Mouse (Mus musculus) embryo, embryonic 11 days (tissue): Measurements from ENCODE around the gene Mterf1b.
"Not testable (repeated sequence)": the region's sequence is repeated elsewhere in the genome, so short reads cannot be mapped to it uniquely, and the experiment has no call there.

Source experiments
- DNase-seq: peaks from one replicate; pipeline ENCODE4 v3.0.0-alpha.2; 2015

The Mterf1b gene

GRCm38 (mm10) chr5:4191671-4192480, at the start of gene Mterf1b:
Gene Mterf1b (plus strand): TSS chr5:4192367.
- DNase-seq, result not testable (repeated sequence)

- DNase-seq, result not testable (repeated sequence)
Measured at GRCm38 (mm10) chr5:4159418-4160071, 32.6 kb upstream of the Mterf1b start.

GRCm38 (mm10) chr5:4161554-4161953, 30.6 kb upstream of the Mterf1b start:
- DNase-seq, result no peak

- no peak for DNase-seq
Measured at GRCm38 (mm10) chr5:4162461-4162860, 29.7 kb upstream of the Mterf1b start.

- DNase-seq, result not testable (repeated sequence)
Measured at GRCm38 (mm10) chr5:4167813-4168529, 24.2 kb upstream of the Mterf1b start.

- not testable (repeated sequence) for DNase-seq
Measured at GRCm38 (mm10) chr5:4168530-4168926, 23.6 kb upstream of the Mterf1b start.

GRCm38 (mm10) chr5:4176421-4176820, 15.7 kb upstream of the Mterf1b start:
- DNase-seq, result not testable (repeated sequence)

- DNase-seq, result no peak
Measured at GRCm38 (mm10) chr5:4179364-4179763, 12.8 kb upstream of the Mterf1b start.

- DNase-seq, result no peak
Measured at GRCm38 (mm10) chr5:4186815-4187214, 5.4 kb upstream of the Mterf1b start.

- DNase-seq, result not testable (repeated sequence)
Measured at GRCm38 (mm10) chr5:4192481-4193246, 497 bp downstream of the Mterf1b start.

GRCm38 (mm10) chr5:4193247-4193628, 1.1 kb downstream of the Mterf1b start:
- no peak for DNase-seq

GRCm38 (mm10) chr5:4194166-4194565, 2.0 kb downstream of the Mterf1b start:
- peak; percentile 18 for DNase-seq

- DNase-seq, result no peak
Measured at GRCm38 (mm10) chr5:4195086-4195485, 2.9 kb downstream of the Mterf1b start.

GRCm38 (mm10) chr5:4201368-4201767, 9.2 kb downstream of the Mterf1b start:
- peak; percentile 37 for DNase-seq

- DNase-seq, result not testable (repeated sequence)
Measured at GRCm38 (mm10) chr5:4202276-4202810, 10.2 kb downstream of the Mterf1b start.

- DNase-seq, result not testable (repeated sequence)
Measured at GRCm38 (mm10) chr5:4210082-4210481, 17.9 kb downstream of the Mterf1b start.

- no peak for DNase-seq
Measured at GRCm38 (mm10) chr5:4221309-4221708, 29.1 kb downstream of the Mterf1b start.

GRCm38 (mm10) chr5:4221981-4222623, 29.9 kb downstream of the Mterf1b start:
- no peak for DNase-seq

GRCm38 (mm10) chr5:4232163-4232562, 40.0 kb downstream of the Mterf1b start:
- DNase-seq, result no peak

GRCm38 (mm10) chr5:4234505-4234904, 42.3 kb downstream of the Mterf1b start:
- DNase-seq, result no peak

GRCm38 (mm10) chr5:4240120-4240519, 48.0 kb downstream of the Mterf1b start:
- peak; percentile 62 for DNase-seq

GRCm38 (mm10) chr5:4245004-4245403, 52.8 kb downstream of the Mterf1b start:
- no peak for DNase-seq
